Mouse (Mus musculus): ENCODE results near the gene Hoxd9. TPM values are rescaled to one million over a fixed set of nuclear protein-coding genes. Genes with fewer than 3 reads are reported as not detected.

Hoxd9 gene
- total and polyA plus RNA-seq, 3 experiments: not detected

DNA sequence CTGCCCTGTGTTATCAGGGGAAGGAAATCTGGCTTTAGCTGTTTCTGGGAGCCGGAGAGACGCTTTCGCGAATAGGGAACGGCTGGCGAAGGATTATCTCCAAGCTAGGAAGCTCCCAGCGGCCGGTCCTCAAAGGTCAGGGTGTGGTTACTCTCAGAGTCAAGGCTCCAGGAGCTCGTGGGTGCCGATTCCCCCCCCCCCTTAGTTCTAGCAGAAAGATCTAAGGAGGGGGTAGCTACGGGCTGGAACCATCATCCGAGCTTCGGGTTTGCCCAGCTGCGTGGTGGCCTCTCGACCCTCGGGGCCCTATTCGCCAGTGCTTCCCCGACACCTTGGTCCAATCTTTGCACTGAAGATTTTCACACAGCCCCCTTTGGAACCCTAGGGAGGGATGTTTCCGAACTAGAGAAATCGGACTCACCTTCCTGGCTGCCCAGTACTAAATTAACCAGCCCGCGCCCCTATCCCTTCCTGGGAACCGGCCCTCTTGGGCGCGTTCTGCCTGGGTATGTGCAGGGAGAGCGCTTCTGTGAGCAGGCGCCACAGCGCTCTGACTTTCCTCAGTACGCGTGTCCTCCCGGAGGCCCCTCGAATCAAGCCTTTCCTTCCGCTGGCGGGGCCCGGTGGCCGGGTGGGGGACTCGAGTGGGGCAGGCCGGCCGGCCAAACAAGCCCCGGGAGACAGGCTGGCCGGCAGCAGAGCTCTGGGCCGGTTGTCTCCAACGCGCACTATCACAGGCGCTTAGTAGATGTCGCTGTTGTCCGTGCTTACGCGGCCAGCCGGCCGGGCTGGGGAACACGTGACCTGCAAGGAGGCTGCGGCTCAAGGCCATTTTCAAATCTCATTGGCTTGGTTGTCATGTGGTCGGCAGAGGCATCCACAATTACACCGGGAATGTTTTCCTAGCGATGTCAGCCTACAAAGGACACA is 6.2 kb upstream of the Hoxd9 start, which contains the start of gene Hoxd10 (continued):
- no peak for TF ChIP-seq MAZ (IDR thresholded peaks at IDR 0.05; ENCODE audit: low read depth, low read length)

DNA sequence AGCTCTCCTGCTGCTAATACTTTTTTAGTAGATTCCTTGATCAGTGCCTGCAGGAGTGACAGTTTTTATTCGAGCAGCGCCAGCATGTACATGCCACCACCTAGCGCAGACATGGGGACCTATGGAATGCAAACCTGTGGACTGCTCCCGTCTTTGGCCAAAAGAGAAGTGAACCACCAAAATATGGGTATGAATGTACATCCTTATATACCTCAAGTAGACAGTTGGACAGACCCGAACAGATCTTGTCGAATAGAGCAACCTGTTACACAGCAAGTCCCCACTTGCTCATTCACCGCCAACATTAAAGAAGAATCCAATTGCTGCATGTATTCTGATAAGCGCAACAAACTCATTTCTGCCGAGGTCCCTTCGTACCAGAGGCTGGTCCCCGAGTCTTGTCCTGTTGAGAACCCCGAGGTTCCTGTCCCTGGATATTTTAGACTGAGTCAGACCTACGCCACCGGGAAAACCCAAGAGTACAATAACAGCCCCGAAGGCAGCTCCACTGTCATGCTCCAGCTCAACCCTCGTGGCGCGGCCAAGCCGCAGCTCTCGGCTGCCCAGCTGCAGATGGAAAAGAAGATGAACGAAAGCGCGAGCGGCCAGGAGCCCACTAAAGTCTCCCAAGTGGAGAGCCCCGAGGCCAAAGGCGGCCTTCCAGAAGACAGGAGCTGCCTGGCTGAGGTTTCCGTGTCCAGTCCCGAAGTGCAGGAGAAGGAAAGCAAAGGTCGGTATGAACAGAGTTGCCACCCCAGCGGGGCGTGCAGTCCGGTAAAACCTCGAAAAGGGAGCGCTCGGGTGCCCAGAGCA is 5.3 kb upstream of the Hoxd9 start:
- Histone ChIP-seq H3K79me2 (ENCODE audit: control insufficient read depth, insufficient read depth, low read length, poor library complexity) (no peaks in the 10 kb centered on the region), H3K9ac (ENCODE audit: control insufficient read depth, low read depth, low read length, poor library complexity, severe bottlenecking) (no peak overlapping the region), H3K4me1 (ENCODE audit: control insufficient read depth in 1 of 2, insufficient read depth in 2 of 2, low read length in 2 of 2) (no peaks in the 10 kb centered on the region), H3K4me3 (ENCODE audit: control insufficient read depth in 1 of 2, insufficient read depth in 1 of 2, low read depth in 2 of 2, low read length in 2 of 2) (no peak overlapping the region), H3K27me3 (ENCODE audit: control insufficient read depth in 1 of 2, insufficient read depth in 2 of 2, low read length in 2 of 2) (no peaks in the 10 kb centered on the region; a peak in 2 of 4 replicates), H3K9me3 (replicated peaks; ENCODE audit: insufficient read depth, low read length) (no peaks in the 10 kb centered on the region), H3K36me3 (ENCODE audit: control insufficient read depth in 1 of 2, insufficient read depth in 2 of 2, low read length in 2 of 2) (no peaks in the 10 kb centered on the region), H3K27ac (ENCODE audit: control insufficient read depth, low read depth, low read length) (no peak overlapping the region)
- DNase-seq (ENCODE audit: low read depth, low spot score): no peak
- TF ChIP-seq ZMIZ1 (IDR thresholded peaks at IDR 0.05; ENCODE audit: low read depth, low read length) (no peak), BHLHE40 (IDR thresholded peaks at IDR 0.05; ENCODE audit: borderline replicate concordance, low read depth, low read length) (no peak), CHD1 (IDR thresholded peaks at IDR 0.05; ENCODE audit: low read depth, low read length) (no peak), NRF1 (IDR thresholded peaks at IDR 0.05; ENCODE audit: insufficient read depth, low read depth, low read length, poor library complexity, severe bottlenecking) (no peak), MAZ (IDR thresholded peaks at IDR 0.05; ENCODE audit: low read depth, low read length) (no peak), KAT2A (conservative IDR thresholded peaks at IDR 0.05; ENCODE audit: low read depth, low read length) (no peak), EP300 (IDR thresholded peaks at IDR 0.05; ENCODE audit: low read depth in 1 of 2, low read length in 2 of 2) (no peak), GABPA (IDR thresholded peaks at IDR 0.05; ENCODE audit: low read depth, low read length) (no peak), MAX (IDR thresholded peaks at IDR 0.05; ENCODE audit: low read length) (no peak), CHD2 (IDR thresholded peaks at IDR 0.05; ENCODE audit: low read length) (no peak), TBP (IDR thresholded peaks at IDR 0.05; ENCODE audit: low read depth, low read length) (no peak)

DNA sequence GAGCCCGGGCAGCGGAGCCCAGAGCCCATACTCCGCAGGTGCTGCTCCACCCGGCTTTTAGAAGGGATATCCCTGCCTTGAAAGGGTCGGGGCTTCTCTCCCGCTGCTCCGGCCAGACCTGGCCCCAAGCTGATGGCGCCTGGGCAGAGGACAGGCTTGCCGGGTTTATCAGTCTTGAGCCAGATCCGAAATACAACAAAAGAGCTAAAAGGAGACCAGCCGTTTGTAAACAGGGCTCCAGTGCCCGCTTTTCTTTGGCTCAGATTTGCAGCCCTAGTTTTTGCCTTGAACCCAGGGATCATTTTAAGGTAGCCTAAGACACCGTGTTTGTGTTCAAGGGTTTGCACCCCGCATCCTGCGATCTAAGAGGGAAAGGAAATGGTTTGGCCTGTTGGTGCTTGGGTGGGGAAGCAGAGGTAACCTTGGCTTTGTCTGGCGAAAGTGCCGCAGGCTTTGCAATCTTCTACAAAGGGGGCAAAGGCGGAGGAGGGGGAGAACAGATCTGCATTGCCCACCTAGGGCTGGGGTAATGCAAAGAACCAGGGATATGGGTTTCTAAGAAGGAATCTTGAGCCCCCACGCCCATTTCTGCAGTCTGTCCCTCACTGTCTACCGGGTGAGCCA is 4.6 kb upstream of the Hoxd9 start:
- Histone ChIP-seq H3K9ac (ENCODE audit: control insufficient read depth, low read depth, low read length, poor library complexity, severe bottlenecking) (no peak overlapping the region), H3K27me3 (ENCODE audit: control insufficient read depth in 1 of 2, insufficient read depth in 2 of 2, low read length in 2 of 2) (no peaks in the 10 kb centered on the region; a peak in 2 of 4 replicates), H3K27ac (ENCODE audit: control insufficient read depth, low read depth, low read length) (no peak overlapping the region), H3K79me2 (ENCODE audit: control insufficient read depth, insufficient read depth, low read length, poor library complexity) (no peaks in the 10 kb centered on the region), H3K4me1 (ENCODE audit: control insufficient read depth in 1 of 2, insufficient read depth in 2 of 2, low read length in 2 of 2) (no peaks in the 10 kb centered on the region), H3K36me3 (ENCODE audit: control insufficient read depth in 1 of 2, insufficient read depth in 2 of 2, low read length in 2 of 2) (no peaks in the 10 kb centered on the region), H3K4me3 (ENCODE audit: control insufficient read depth in 1 of 2, insufficient read depth in 1 of 2, low read depth in 2 of 2, low read length in 2 of 2) (no peak overlapping the region), H3K9me3 (replicated peaks; ENCODE audit: insufficient read depth, low read length) (no peaks in the 10 kb centered on the region)
- DNase-seq (ENCODE audit: low read depth, low spot score): no peak
- TF ChIP-seq POLR2AphosphoS2 (IDR thresholded peaks at IDR 0.05; ENCODE audit: low read length) (no peak), MYB (IDR thresholded peaks at IDR 0.05; ENCODE audit: low read depth, low read length) (no peak), TAL1 (IDR thresholded peaks at IDR 0.05; ENCODE audit: low read length) (no peak), UBTF (IDR thresholded peaks at IDR 0.05; ENCODE audit: borderline replicate concordance, insufficient read depth, low read depth, low read length) (no peak), MAX (IDR thresholded peaks at IDR 0.05; ENCODE audit: low read length) (no peak), CHD2 (IDR thresholded peaks at IDR 0.05; ENCODE audit: low read length) (no peak), BHLHE40 (IDR thresholded peaks at IDR 0.05; ENCODE audit: borderline replicate concordance, low read depth, low read length) (no peak), TCF12 (IDR thresholded peaks at IDR 0.05; ENCODE audit: low read depth, low read length) (no peak), NRF1 (IDR thresholded peaks at IDR 0.05; ENCODE audit: insufficient read depth, low read depth, low read length, poor library complexity, severe bottlenecking) (no peak), MAZ (IDR thresholded peaks at IDR 0.05; ENCODE audit: low read depth, low read length) (no peak), ZKSCAN1 (IDR thresholded peaks at IDR 0.05; ENCODE audit: low read depth, low read length) (no peak), NELFE (IDR thresholded peaks at IDR 0.05; ENCODE audit: low read depth, low read length) (no peak), POLR2A (IDR thresholded peaks at IDR 0.05; ENCODE audit: control insufficient read depth in 1 of 2, insufficient read depth in 1 of 2, low read depth in 1 of 2, low read length in 2 of 2, poor library complexity in 1 of 2) (no peak), GABPA (IDR thresholded peaks at IDR 0.05; ENCODE audit: low read depth, low read length) (no peak), RAD21 (IDR thresholded peaks at IDR 0.05; ENCODE audit: low read depth, low read length) (no peak), ZMIZ1 (IDR thresholded peaks at IDR 0.05; ENCODE audit: low read depth, low read length) (no peak), ELF1 (IDR thresholded peaks at IDR 0.05; ENCODE audit: low read depth, low read length) (no peak), MAFK (IDR thresholded peaks at IDR 0.05; ENCODE audit: borderline replicate concordance, low read depth, low read length) (no peak), KAT2A (conservative IDR thresholded peaks at IDR 0.05; ENCODE audit: low read depth, low read length) (no peak), TBP (IDR thresholded peaks at IDR 0.05; ENCODE audit: low read depth, low read length) (no peak)
